Mouse (Mus musculus) hindbrain, postnatal 0 days (tissue): ENCODE measurements at regions not wholly inside any gene's neighbourhood (a gene's known extent, or its start where the extent isn't known, plus 50 kb on each side); places are given as distances from the start of the nearest gene placed in this dataset.

Experiments used
- ATAC-seq: fragments of 200-750 bp; cut with Nextera tagmentation; 2 replicates; pipeline ENCODE4 v1.8.0; 2017; ENCODE audit warnings: mild to moderate bottlenecking, moderate TSS enrichment, moderate library complexity
- DNase-seq: peaks from one replicate; pipeline ENCODE4 v3.0.0-alpha.2; 2015; ENCODE audit warnings: low spot score
- H3K27ac ChIP-seq: fragments of 300-500 bp; sonication (generic); 2 replicates; pipeline ENCODE4 v1.5.1; 2014; ENCODE audit warnings: mild to moderate bottlenecking
- H3K27me3 ChIP-seq: fragments of 300-500 bp; sonication (generic); 2 replicates; pipeline ENCODE4 v1.6.1; 2014; ENCODE audit warnings: low read length, mixed read lengths; ENCODE audit not compliant: insufficient read depth
- H3K36me3 ChIP-seq: fragments of 300-500 bp; sonication (generic); 2 replicates; pipeline ENCODE4 v1.6.1; 2014; ENCODE audit warnings: low read length, mixed read lengths; ENCODE audit not compliant: insufficient read depth
- H3K4me1 ChIP-seq: fragments of 300-500 bp; sonication (generic); 2 replicates; pipeline ENCODE4 v1.6.1; 2014; ENCODE audit warnings: antibody characterized with exemption, low read length, mixed read lengths; ENCODE audit not compliant: insufficient read depth
- H3K4me2 ChIP-seq: fragments of 300-500 bp; sonication (generic); 2 replicates; pipeline ENCODE4 v1.6.1; 2014; ENCODE audit warnings: low read depth, mild to moderate bottlenecking, low read length, moderate library complexity, mixed read lengths
- H3K4me3 ChIP-seq: fragments of 300-500 bp; sonication (generic); 2 replicates; pipeline ENCODE4 v1.5.1; 2014; ENCODE audit warnings: low read length
- H3K9ac ChIP-seq: fragments of 300-500 bp; sonication (generic); replicated peaks from 2 replicates; pipeline ENCODE4 v1.6.1; 2014; ENCODE audit warnings: mild to moderate bottlenecking, low read length, moderate library complexity, mixed read lengths
- H3K9me3 ChIP-seq: fragments of 300-500 bp; sonication (generic); 2 replicates; pipeline ENCODE4 v1.6.1; 2016; ENCODE audit warnings: low read length, mixed read lengths
- CTCF ChIP-seq: IDR thresholded peaks from 2 replicates; pipeline ENCODE4 v1.5.1; 2016; ENCODE audit warnings: antibody characterized with exemption, control low read depth, low read depth
- WGBS: fragments of 180-500 bp; shearing (Covaris S2); extraction: QIAGEN DNeasy Blood & Tissue Kit; methylation state at CpG from one replicate; pipeline ENCODE4 v1.1.7; 2014; 5-methylcytosine and 5-hydroxymethylcytosine counted together

DNA sequence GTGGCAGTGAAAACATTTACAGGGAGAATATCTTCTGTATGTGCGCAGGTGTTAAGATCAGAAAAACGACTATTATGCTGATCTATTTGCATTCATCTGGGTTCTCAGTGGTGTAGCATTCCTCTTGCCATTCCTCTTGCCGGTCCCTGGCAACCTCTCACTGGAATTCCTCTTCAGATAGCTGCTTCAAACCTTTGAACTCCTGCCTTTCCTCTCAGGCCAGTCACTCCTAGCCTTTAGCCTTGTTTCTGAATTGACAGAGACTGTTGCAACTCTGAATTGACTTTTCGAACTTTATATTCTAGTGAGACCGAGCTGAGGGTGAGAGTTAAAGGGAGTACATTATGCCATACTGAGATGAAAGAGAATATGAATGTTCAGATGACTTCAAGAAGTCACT lies 120.1 kb upstream of the Pkn2 start:
- Histone ChIP-seq H3K9me3 (no peaks in the 10 kb centered on the region), H3K4me2 (no peak overlapping the region), H3K9ac (no peak overlapping the region), H3K36me3 (no peaks in the 10 kb centered on the region), H3K4me1 (no peaks in the 10 kb centered on the region), H3K27me3 (no peaks in the 10 kb centered on the region), H3K4me3 (no peak overlapping the region), H3K27ac (no peak overlapping the region)
- WGBS = 31% methylated on average over 5 of the region's 5 CpGs
- TF ChIP-seq CTCF = no peak
- ATAC-seq = no peak
- DNase-seq = no peak

DNA sequence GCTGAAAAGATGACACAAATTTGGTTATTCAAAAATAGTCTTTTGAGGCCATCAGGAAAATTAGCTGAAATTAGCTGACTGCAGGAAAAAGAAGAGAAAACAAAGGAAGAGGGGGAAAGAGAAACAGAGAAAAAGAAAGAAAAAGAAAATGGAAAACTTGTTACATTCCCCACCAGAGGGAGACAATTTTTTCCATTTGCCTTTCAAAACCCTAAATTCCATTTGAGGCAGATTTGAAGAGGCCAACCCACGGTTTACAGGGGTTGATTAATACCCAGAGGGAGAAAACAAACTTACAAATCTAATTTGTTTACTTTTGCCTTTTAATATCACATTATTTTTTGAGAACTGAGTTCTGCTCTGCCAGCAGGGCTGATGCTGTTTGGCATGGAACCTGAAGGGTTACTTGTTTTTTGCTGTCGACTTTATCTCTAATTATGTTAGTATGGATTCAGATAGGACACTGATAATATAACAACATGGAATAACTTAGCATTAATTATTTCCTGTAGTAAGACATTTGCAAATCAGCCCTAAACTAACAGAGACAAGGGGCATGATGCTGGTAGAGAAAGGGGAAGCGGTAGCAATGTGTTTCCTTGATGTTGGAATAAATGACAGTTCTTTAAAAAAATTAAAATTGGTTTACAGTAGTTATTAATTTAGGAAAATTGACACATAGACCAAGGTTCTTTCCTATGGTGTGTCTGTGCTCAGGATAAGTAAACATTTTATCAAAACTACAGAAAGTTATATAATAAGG lies 114.4 kb upstream of the Pkn2 start:
- H3K27ac ChIP-seq = no peak overlapping the region
- no peaks in the 10 kb centered on the region for H3K9me3 ChIP-seq
- H3K4me3 ChIP-seq = no peak overlapping the region
- WGBS = 52% methylated on average over 3 of the region's 3 CpGs
- DNase-seq (peak; percentile 41), ATAC-seq (no peak)
- no peaks in the 10 kb centered on the region for H3K4me1 ChIP-seq
- no peak overlapping the region for H3K9ac ChIP-seq
- peak; percentile 46 for TF ChIP-seq CTCF
- H3K4me2 ChIP-seq = no peak overlapping the region
- H3K36me3 ChIP-seq = no peaks in the 10 kb centered on the region
- H3K27me3 ChIP-seq = no peaks in the 10 kb centered on the region

DNA sequence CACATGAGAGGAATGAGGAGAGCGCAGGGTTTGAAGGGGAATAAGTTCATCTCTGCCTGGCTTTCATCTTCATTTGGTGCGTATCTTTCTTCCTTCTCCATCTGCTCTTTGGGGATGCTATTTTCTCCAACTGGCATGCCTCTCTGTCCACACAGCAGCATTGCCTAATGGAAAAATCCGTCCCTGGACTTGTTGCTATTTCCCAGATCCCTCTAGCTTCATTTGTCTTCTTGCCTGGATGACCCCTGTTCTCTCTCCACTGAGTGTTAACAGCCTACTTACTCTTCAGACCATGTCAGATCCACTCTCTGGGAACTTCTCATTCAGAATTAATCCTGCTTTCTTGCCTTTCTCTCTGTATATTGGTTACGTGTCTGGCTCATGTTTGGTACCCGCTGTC lies 102.7 kb upstream of the Pkn2 start:
- Histone ChIP-seq H3K36me3 (no peaks in the 10 kb centered on the region), H3K9me3 (no peaks in the 10 kb centered on the region), H3K27me3 (no peaks in the 10 kb centered on the region), H3K4me3 (no peak overlapping the region), H3K27ac (no peak overlapping the region), H3K9ac (no peak overlapping the region), H3K4me2 (no peak overlapping the region), H3K4me1 (no peaks in the 10 kb centered on the region)
- TF ChIP-seq CTCF = no peak
- ATAC-seq = no peak
- DNase-seq = no peak
- 90% methylated on average over 5 of the region's 5 CpGs for WGBS

DNA sequence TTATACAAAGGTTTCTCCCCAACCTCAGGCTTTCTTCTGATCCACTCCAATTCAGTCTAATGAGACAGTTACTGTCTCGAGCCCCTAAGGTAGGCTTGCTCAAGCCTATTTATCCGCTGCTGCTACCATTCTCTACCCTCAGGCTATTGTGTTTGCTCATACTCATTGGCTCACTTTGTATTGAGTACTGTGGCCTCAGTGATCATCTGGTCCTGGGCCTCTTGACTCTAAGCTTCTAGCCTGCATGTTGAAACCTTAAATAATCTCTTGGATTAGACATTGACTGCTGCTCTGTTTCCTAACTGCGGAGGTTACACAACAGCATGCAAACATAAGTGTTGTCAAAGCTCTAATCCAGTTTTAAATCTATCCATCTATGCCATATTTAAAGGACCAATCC lies 99.4 kb upstream of the Pkn2 start:
- no peak for DNase-seq
- H3K9me3 ChIP-seq = no peaks in the 10 kb centered on the region
- WGBS = 82% methylated on average over 3 of the region's 3 CpGs
- no peak overlapping the region for H3K27ac ChIP-seq
- H3K4me3 ChIP-seq = no peak overlapping the region
- H3K4me2 ChIP-seq = no peak overlapping the region
- ATAC-seq = no peak
- no peak overlapping the region for H3K9ac ChIP-seq
- H3K36me3 ChIP-seq = no peaks in the 10 kb centered on the region
- no peaks in the 10 kb centered on the region for H3K27me3 ChIP-seq
- peaks cover 4% of the 10 kb centered on the region; the same call in 1 of the 2 replicates for H3K4me1 ChIP-seq
- TF ChIP-seq CTCF = no peak

DNA sequence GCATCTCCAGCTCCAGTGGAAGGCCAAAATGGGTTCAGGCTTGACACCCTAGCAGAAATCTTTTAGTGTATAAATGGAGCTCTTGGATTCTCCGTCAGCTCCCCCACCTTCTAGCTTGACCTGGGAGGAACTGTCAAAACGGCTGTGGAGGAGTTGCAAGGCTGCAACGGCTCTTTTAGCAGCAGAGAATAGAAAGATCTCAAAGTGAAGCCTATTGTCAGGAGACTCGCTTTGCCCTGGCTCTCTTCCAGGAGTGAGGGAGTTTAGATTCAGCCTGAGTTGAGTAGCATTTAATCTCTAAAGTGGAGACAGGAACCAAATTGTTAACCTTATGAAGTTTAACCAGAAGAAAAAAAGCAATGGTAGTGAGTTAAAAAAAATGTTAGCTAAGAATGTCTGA lies 97.4 kb upstream of the Pkn2 start:
- ATAC-seq (no peak), DNase-seq (peak; percentile 10)
- no peak overlapping the region for H3K4me3 ChIP-seq
- no peak overlapping the region for H3K4me2 ChIP-seq
- 14% methylated on average over 4 of the region's 4 CpGs for WGBS
- H3K36me3 ChIP-seq = no peaks in the 10 kb centered on the region
- no peaks in the 10 kb centered on the region for H3K27me3 ChIP-seq
- no peak overlapping the region for H3K9ac ChIP-seq
- TF ChIP-seq CTCF = no peak
- peaks cover 4% of the 10 kb centered on the region; the same call in 1 of the 2 replicates for H3K4me1 ChIP-seq
- H3K27ac ChIP-seq = no peak overlapping the region
- H3K9me3 ChIP-seq = no peaks in the 10 kb centered on the region

DNA sequence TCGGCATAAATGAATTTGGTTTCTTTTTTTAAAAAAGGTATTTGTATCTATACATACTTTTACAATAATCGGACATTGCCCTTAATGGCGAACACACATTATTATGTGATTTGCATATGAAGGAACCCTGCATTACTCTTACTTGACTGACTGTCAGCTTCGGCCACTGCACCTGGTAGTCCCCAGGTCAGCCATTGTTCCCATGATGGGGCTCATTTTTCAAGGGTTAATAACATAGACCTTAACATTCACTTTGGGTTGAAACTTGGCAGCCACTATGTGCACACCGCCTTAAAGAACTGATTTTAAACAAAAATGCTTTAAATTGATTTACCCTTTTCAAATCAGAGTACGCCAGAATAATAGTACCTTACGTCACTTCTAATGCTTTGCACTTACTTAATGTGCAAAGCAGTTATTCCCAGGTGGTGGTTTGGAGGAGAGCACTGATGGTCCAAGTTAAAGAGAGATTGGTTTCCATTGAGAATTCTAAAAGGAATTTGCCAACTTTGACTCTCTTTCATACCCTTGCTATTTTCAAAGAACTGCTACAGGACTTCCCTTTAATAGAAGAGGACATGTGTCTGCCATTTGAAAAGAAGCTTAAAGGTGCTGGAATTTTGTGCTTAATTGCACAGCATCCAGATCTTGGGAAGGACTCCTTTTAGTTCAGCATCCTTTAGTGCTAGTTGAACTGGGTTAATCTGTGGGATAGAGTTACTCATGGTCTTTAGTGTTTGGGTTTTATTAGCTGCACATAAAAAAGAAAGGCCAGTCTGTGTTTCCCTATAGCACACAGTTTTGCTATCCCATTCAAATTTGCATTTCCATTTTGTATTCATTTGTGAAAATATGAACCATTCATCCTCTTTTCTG lies 95.0 kb upstream of the Pkn2 start:
- DNase-seq = no peak
- no peak overlapping the region for H3K4me3 ChIP-seq
- no peak for TF ChIP-seq CTCF
- 73% methylated on average over 7 of the region's 7 CpGs for WGBS
- peaks cover 4% of the 10 kb centered on the region; the same call in 1 of the 2 replicates for H3K4me1 ChIP-seq
- H3K9me3 ChIP-seq = no peaks in the 10 kb centered on the region
- H3K27me3 ChIP-seq = no peaks in the 10 kb centered on the region
- no peaks in the 10 kb centered on the region for H3K36me3 ChIP-seq
- ATAC-seq = no peak
- H3K9ac ChIP-seq = no peak overlapping the region
- no peak overlapping the region for H3K27ac ChIP-seq
- no peak overlapping the region for H3K4me2 ChIP-seq
